Mouse (Mus musculus) neural tube, embryonic 12.5 days (tissue): ENCODE data around the gene Abcc6. TPM values are rescaled to one million over a fixed set of nuclear protein-coding genes. Genes with fewer than 3 reads are reported as not detected.
"Not testable (repeated sequence)": the region's sequence is repeated elsewhere in the genome, so short reads cannot be mapped to it uniquely, and the experiment has no call there.

Experiments
- ATAC-seq: fragments of 200-750 bp; cut with Nextera tagmentation; 2 replicates; pipeline ENCODE4 v1.8.0; 2017; ENCODE audit warnings: low read depth, mild to moderate bottlenecking, moderate TSS enrichment, moderate library complexity; ENCODE audit not compliant: low FRiP score
- H3K27ac ChIP-seq: fragments of 300-500 bp; sonication (generic); 2 replicates; pipeline ENCODE4 v1.5.1; 2016
- H3K27me3 ChIP-seq: fragments of 300-500 bp; sonication (generic); replicated peaks from 2 replicates; pipeline ENCODE4 v1.6.1; 2016; ENCODE audit warnings: mild to moderate bottlenecking
- H3K36me3 ChIP-seq: fragments of 300-500 bp; sonication (generic); 2 replicates; pipeline ENCODE4 v1.6.1; 2016; ENCODE audit warnings: mild to moderate bottlenecking
- H3K4me1 ChIP-seq: fragments of 300-500 bp; sonication (generic); 2 replicates; pipeline ENCODE4 v1.6.1; 2016
- H3K4me2 ChIP-seq: fragments of 300-500 bp; sonication (generic); replicated peaks from 2 replicates; pipeline ENCODE4 v1.6.1; 2016; ENCODE audit warnings: mild to moderate bottlenecking
- H3K4me3 ChIP-seq: fragments of 300-500 bp; sonication (generic); 2 replicates; pipeline ENCODE4 v1.5.1; 2016
- H3K9ac ChIP-seq: fragments of 300-500 bp; sonication (generic); 2 replicates; pipeline ENCODE4 v1.6.1; 2016; ENCODE audit warnings: mild to moderate bottlenecking
- H3K9me3 ChIP-seq: fragments of 300-500 bp; sonication (generic); 2 replicates; pipeline ENCODE4 v1.6.1; 2016; ENCODE audit warnings: mild to moderate bottlenecking
- WGBS: fragments of 180-500 bp; shearing (Covaris S2); methylation state at CpG from one replicate; pipeline ENCODE4 v1.1.7; 2016; 5-methylcytosine and 5-hydroxymethylcytosine counted together
- polyA plus RNA-seq: library from polyadenylated mRNA; unstranded; fragments of >200 nt; fragmentation: Nextera tagmentation; extraction: Ambion mirVana; gene quantifications from 2 replicates; pipeline ENCODE4 v1.2.1, GENCODE M21; 2016

The Abcc6 gene
- polyA plus RNA-seq, 1 experiment from 2014 or later = 0.71 TPM

- Histone ChIP-seq H3K9me3 (no peaks in the 10 kb centered on the region), H3K4me1 (no peaks in the 10 kb centered on the region), H3K27ac (no peak overlapping the region), H3K36me3 (no peaks in the 10 kb centered on the region), H3K9ac (no peak overlapping the region), H3K27me3 (no peaks in the 10 kb centered on the region), H3K4me2 (no peak overlapping the region), H3K4me3 (no peak overlapping the region)
- WGBS = 82% methylated on average over 11 of the region's 11 CpGs
- no peak for ATAC-seq
These were observed 58.0 kb downstream of the Abcc6 start for GRCm38 (mm10) chr7:45971831-45972723.

GRCm38 (mm10) chr7:45956611-45957010 lies 73.5 kb downstream of the Abcc6 start:
- no peaks in the 10 kb centered on the region for H3K27me3 ChIP-seq
- H3K4me2 ChIP-seq = no peak overlapping the region
- 67% methylated on average over 4 of the region's 4 CpGs for WGBS
- H3K27ac ChIP-seq = no peak overlapping the region
- H3K4me1 ChIP-seq = no peaks in the 10 kb centered on the region
- ATAC-seq = no peak
- H3K9ac ChIP-seq = no peak overlapping the region
- no peaks in the 10 kb centered on the region for H3K36me3 ChIP-seq
- no peak overlapping the region for H3K4me3 ChIP-seq
- no peaks in the 10 kb centered on the region for H3K9me3 ChIP-seq

- ATAC-seq = no peak
- Histone ChIP-seq H3K36me3 (no peaks in the 10 kb centered on the region), H3K9me3 (no peaks in the 10 kb centered on the region), H3K27ac (no peak overlapping the region), H3K4me3 (no peak overlapping the region), H3K4me1 (no peaks in the 10 kb centered on the region), H3K9ac (no peak overlapping the region), H3K27me3 (no peaks in the 10 kb centered on the region), H3K4me2 (no peak overlapping the region)
- whole genome bisulfite sequencing = 87% methylated on average over 4 of the region's 4 CpGs
These were observed 81.0 kb downstream of the Abcc6 start for GRCm38 (mm10) chr7:45949061-45949460.

GRCm38 (mm10) chr7:45943280-45943679 lies 86.8 kb downstream of the Abcc6 start:
- not testable (repeated sequence) for H3K9me3 ChIP-seq, H3K27me3 ChIP-seq, H3K36me3 ChIP-seq, ATAC-seq, H3K4me1 ChIP-seq, H3K4me2 ChIP-seq, H3K4me3 ChIP-seq, H3K9ac ChIP-seq, H3K27ac ChIP-seq
- 74% methylated on average over 1 of the region's 1 CpGs for WGBS

- H3K4me3 ChIP-seq = no peak overlapping the region
- H3K4me2 ChIP-seq = no peak overlapping the region
- H3K9ac ChIP-seq = no peak overlapping the region
- no peaks in the 10 kb centered on the region for H3K36me3 ChIP-seq
- WGBS = 85% methylated on average over 9 of the region's 9 CpGs
- no peaks in the 10 kb centered on the region for H3K9me3 ChIP-seq
- H3K4me1 ChIP-seq = no peaks in the 10 kb centered on the region
- no peak for ATAC-seq
- H3K27me3 ChIP-seq = no peaks in the 10 kb centered on the region
- H3K27ac ChIP-seq = no peak overlapping the region
These were observed 88.1 kb downstream of the Abcc6 start for GRCm38 (mm10) chr7:45941986-45942385.

GRCm38 (mm10) chr7:45939836-45940235 lies 90.3 kb downstream of the Abcc6 start:
- ATAC-seq = no peak
- no peak overlapping the region for H3K27ac ChIP-seq
- no peaks in the 10 kb centered on the region for H3K9me3 ChIP-seq

GRCm38 (mm10) chr7:45935114-45935513 lies 95.0 kb downstream of the Abcc6 start:
- WGBS = 35% methylated on average over 7 of the region's 7 CpGs
- Histone ChIP-seq H3K4me2 (no peak overlapping the region), H3K9ac (no peak overlapping the region), H3K9me3 (peaks cover 7% of the 10 kb centered on the region; the same call in 1 of the 2 replicates), H3K4me1 (no peaks in the 10 kb centered on the region), H3K36me3 (no peaks in the 10 kb centered on the region), H3K27me3 (no peaks in the 10 kb centered on the region), H3K4me3 (no peak overlapping the region), H3K27ac (no peak overlapping the region)
- ATAC-seq = no peak

More at GRCm38 (mm10) chr7:45939836-45940235, 90.3 kb downstream of the Abcc6 start:
- H3K4me3 ChIP-seq = no peak overlapping the region
- H3K36me3 ChIP-seq = no peaks in the 10 kb centered on the region
- no peak overlapping the region for H3K4me2 ChIP-seq
- H3K4me1 ChIP-seq = no peaks in the 10 kb centered on the region
- H3K9ac ChIP-seq = no peak overlapping the region
- WGBS = 47% methylated on average over 2 of the region's 2 CpGs
- no peaks in the 10 kb centered on the region for H3K27me3 ChIP-seq

GRCm38 (mm10) chr7:45933766-45934165 lies 96.3 kb downstream of the Abcc6 start:
- not testable (repeated sequence) for H3K4me3 ChIP-seq, ATAC-seq, H3K27ac ChIP-seq, H3K9me3 ChIP-seq, H3K36me3 ChIP-seq, H3K9ac ChIP-seq, H3K27me3 ChIP-seq, H3K4me1 ChIP-seq, H3K4me2 ChIP-seq
- 93% methylated on average over 12 of the region's 12 CpGs for WGBS

- Histone ChIP-seq H3K27me3 (no peaks in the 10 kb centered on the region; the same call in 1 of the 2 replicates), H3K36me3 (no peaks in the 10 kb centered on the region), H3K4me2 (no peak overlapping the region), H3K4me1 (no peaks in the 10 kb centered on the region), H3K4me3 (no peak overlapping the region), H3K9ac (no peak overlapping the region), H3K27ac (no peak overlapping the region), H3K9me3 (peaks cover 7% of the 10 kb centered on the region; the same call in 1 of the 2 replicates)
- WGBS = 93% methylated on average over 1 of the region's 1 CpGs
- no peak for ATAC-seq
These were observed 100.4 kb downstream of the Abcc6 start for GRCm38 (mm10) chr7:45929688-45930087.

- no peak overlapping the region for H3K9ac ChIP-seq
- H3K9me3 ChIP-seq = peaks cover 7% of the 10 kb centered on the region; the same call in 1 of the 2 replicates
- H3K4me2 ChIP-seq = 0 out of 2 replicates have a peak overlapping the region, but pooled peaks have one; percentile 2
- no peak overlapping the region for H3K4me3 ChIP-seq
- H3K27ac ChIP-seq = no peak overlapping the region
- H3K36me3 ChIP-seq = no peaks in the 10 kb centered on the region
- no peak for ATAC-seq
- 0 out of 2 replicates have a peak, but pooled peaks cover 6% of the 10 kb centered on the region for H3K4me1 ChIP-seq
- WGBS = 23% methylated on average over 18 of the region's 23 CpGs
- H3K27me3 ChIP-seq = no peaks in the 10 kb centered on the region; the same call in 1 of the 2 replicates
These were observed 101.3 kb downstream of the Abcc6 start for GRCm38 (mm10) chr7:45928626-45929295.

GRCm38 (mm10) chr7:45924429-45924816 lies 105.7 kb downstream of the Abcc6 start:
- Histone ChIP-seq H3K36me3 (no peaks in the 10 kb centered on the region), H3K4me1 (peaks cover 13% of the 10 kb centered on the region; the same call in 1 of the 2 replicates), H3K4me3 (peak overlapping the region; percentile 41; the same call in 1 of the 2 replicates), H3K9ac (no peak overlapping the region), H3K9me3 (no peaks in the 10 kb centered on the region), H3K27me3 (no peaks in the 10 kb centered on the region; the same call in 1 of the 2 replicates), H3K27ac (no peak overlapping the region), H3K4me2 (peak overlapping the region; percentile 63)
- ATAC-seq = no peak
- 9% methylated on average over 14 of the region's 14 CpGs for WGBS

GRCm38 (mm10) chr7:45923762-45924428 lies 106.2 kb downstream of the Abcc6 start, which contains the start of gene Ccdc114:
Gene Ccdc114, plus strand, starts transcription at chr7:45924072.
- Histone ChIP-seq H3K4me3 (peak within 1 kb of the TSS; percentile 41), H3K9ac (peak within 1 kb of the TSS; percentile 3; the same call in 1 of the 2 replicates), H3K27me3 (no peaks in the 10 kb centered on the region; the same call in 1 of the 2 replicates), H3K4me1 (peaks cover 13% of the 10 kb centered on the region; the same call in 1 of the 2 replicates), H3K27ac (peak within 1 kb of the TSS; percentile 54), H3K9me3 (no peaks in the 10 kb centered on the region), H3K4me2 (peak within 1 kb of the TSS; percentile 63), H3K36me3 (no peaks in the 10 kb centered on the region)
- ATAC-seq = peak; percentile 33
- 4% methylated on average over 24 of the region's 24 CpGs for WGBS
